Mouse (Mus musculus): ENCODE measurements around the gene Zfp316.

- no peak for TF ChIP-seq CTCF (IDR thresholded peaks at IDR 0.05; ENCODE audit: insufficient read depth, low read length)
- no peak for TF ChIP-seq POLR2A (IDR thresholded peaks at IDR 0.05; ENCODE audit: borderline replicate concordance, extremely low read depth, low read depth, low read length)
These were observed 4.4 kb downstream of the Zfp316 start for GRCm38 (mm10) chr5:143265409-143265808.

Data from lung, adult 2 months (tissue).